Mouse (Mus musculus) adrenal gland, adult 18-20 months (tissue): ENCODE results near the gene Mtmr10. TPM values are rescaled to one million over a fixed set of nuclear protein-coding genes. Genes with fewer than 3 reads are reported as not detected.

Experiments
- DNase-seq, 2 experiments: peaks; one replicate each; pipeline ENCODE4 v3.0.0; 2021 to 2022; ENCODE audit warnings: low spot score in 2 of 2
- microRNA-seq, 2 experiments: library from miRNA; unstranded; fragments of <30 nt; microRNA quantifications; one replicate each; pipeline ENCODE4 v1.2.0; 2021; ENCODE audit warnings: borderline number of aligned reads in 2 of 2
- total RNA-seq, 2 experiments: library from RNA; stranded (reverse); gene quantifications; 1 replicate in 1 of 2; 2 replicates in 1 of 2; pipeline ENCODE4 v1.2.3; 2021

The Mtmr10 gene
- total RNA-seq, 2 experiments from 2014 or later = 25.8 to 30.5 TPM

- DNase-seq = no peak
Observed at GRCm38 (mm10) chr7:64369841-64370240, 82.4 kb downstream of the Mtmr10 start.

DNA sequence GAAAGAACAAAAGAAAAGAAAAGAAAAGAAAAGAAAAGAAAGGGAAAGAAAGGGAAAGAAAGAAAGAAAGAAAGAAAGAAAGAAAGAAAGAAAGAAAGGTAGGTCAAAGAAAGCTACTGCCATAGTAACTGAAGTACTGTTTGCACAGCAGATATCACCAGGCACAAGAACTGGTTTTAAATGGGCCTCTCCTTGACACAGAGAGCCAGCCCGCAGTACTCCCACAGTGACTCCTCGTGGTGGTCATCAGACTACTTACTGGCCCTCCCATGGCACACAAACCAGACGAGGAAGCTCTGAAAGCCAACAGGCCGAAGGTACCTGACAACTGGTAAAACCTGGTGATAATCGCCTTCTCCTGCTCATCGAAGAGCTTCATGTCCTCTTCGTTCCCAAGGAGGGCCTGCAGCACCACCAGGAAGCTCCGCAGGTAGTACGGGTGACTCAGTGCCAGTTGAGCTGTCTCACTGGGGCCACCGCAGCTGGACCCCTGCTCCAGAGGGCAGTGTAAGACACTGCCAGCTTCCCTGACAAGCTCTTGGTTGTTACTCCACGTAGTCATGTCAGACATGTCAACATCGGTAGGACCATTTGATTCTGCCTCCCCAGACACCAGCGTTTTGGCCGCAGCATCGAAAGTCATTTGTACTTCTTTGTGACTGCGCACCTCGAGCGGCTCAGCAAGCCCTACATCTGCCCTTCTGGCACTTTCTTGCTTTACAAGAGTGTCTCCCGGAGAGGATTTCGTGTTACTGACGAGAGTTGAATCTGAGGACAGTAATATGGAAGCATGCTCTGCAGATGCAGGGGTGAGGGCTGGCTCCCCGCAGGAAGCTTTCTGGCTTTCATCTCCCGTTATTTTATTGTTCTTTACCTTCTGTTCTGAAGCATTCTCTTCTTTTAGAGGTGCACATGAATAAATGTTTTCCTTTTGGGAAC lies 84.8 kb downstream of the Mtmr10 start:
- DNase-seq = no peak

DNA sequence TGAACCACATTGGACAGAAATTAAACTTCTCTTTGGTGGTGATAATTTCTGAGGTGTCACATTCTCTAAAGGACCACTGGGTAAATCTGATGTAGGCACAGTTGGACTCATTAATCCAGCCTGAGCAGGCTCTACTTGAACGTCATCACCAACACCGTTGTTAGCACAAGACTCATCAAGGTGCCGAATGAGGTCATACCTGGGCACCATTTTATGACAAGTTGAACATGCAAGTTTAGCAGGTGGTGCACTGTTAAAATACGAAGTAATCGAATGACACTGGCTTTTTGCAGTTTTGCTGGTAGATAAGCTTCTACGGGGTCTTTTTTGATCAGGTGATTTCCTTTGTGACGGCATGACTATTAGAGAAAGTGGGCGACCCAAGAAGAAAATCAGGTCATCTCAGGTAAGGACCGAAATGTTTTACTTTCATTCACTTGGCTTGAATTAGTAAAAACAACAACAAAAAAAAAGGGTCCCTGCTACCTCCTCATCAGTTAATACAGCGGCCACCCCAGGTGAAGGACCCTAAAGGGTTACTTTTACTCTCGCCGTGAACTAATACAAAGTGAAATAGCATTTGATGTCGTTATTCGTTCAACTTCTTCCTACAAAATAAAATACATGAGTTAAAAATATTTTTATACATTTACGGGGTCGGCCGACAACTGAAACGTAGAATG lies 85.8 kb downstream of the Mtmr10 start:
- no peak for DNase-seq

- DNase-seq = peak; percentile 80 to 82
Observed at GRCm38 (mm10) chr7:64373830-64374562, 86.5 kb downstream of the Mtmr10 start, which contains the start of gene Fan1. Gene Fan1, minus strand, starts transcription at chr7:64374095.

Small RNAs within 50 kb of the gene (microRNA-seq; reads per million reads assigned to microRNA genes)
- 0 reads per million in 2 experiments for gene Mir6416

Other genes with a start within 250 kb of the Mtmr10 start
- gene Trpm1, start 133.8 kb upstream of the Mtmr10 start, total RNA-seq = under 1 TPM in 1 of 2 experiments, not detected in 1; 0.10 TPM
- 1 to 10 TPM; 5.5 to 5.8 TPM for gene Fan1, start 86.4 kb downstream of the Mtmr10 start, total RNA-seq
- gene Mphosph10, start 104.6 kb downstream of the Mtmr10 start, total RNA-seq = 10 to 100 TPM; 25.5 to 26.7 TPM
- 10 to 100 TPM; 79.9 to 86.8 TPM for gene Mcee, start 105.0 kb downstream of the Mtmr10 start, total RNA-seq
- under 1 TPM in 1 of 2 experiments, not detected in 1; 0.38 TPM for gene Apba2, start 214.1 kb downstream of the Mtmr10 start, total RNA-seq